Mouse (Mus musculus) forebrain, embryonic 16.5 days (tissue): ENCODE results near the gene Zfp131. TPM values are rescaled to one million over a fixed set of nuclear protein-coding genes. Genes with fewer than 3 reads are reported as not detected.

Experiments
- ATAC-seq: fragments of 200-750 bp; cut with Nextera tagmentation; 2 replicates; pipeline ENCODE4 v1.8.0; 2017; ENCODE audit warnings: mild to moderate bottlenecking, moderate library complexity
- H3K27ac ChIP-seq: fragments of 300-500 bp; sonication (generic); 2 replicates; pipeline ENCODE4 v1.5.1; 2014; ENCODE audit warnings: low read length, control low read depth
- H3K27me3 ChIP-seq: fragments of 300-500 bp; sonication (generic); replicated peaks from 2 replicates; pipeline ENCODE4 v1.6.1; 2014; ENCODE audit warnings: low read length; ENCODE audit not compliant: control insufficient read depth, insufficient read depth
- H3K36me3 ChIP-seq: fragments of 300-500 bp; sonication (generic); 2 replicates; pipeline ENCODE4 v1.6.1; 2014; ENCODE audit not compliant: control insufficient read depth, insufficient read depth
- H3K4me1 ChIP-seq: fragments of 300-500 bp; sonication (generic); replicated peaks from 2 replicates; pipeline ENCODE4 v1.6.1; 2014; ENCODE audit warnings: low read length; ENCODE audit not compliant: control insufficient read depth, insufficient read depth
- H3K4me2 ChIP-seq: fragments of 300-500 bp; sonication (generic); 2 replicates; pipeline ENCODE4 v1.6.1; 2014; ENCODE audit warnings: mild to moderate bottlenecking, low read length, control low read depth
- H3K4me3 ChIP-seq: fragments of 300-500 bp; sonication (generic); replicated peaks from 2 replicates; pipeline ENCODE4 v1.5.1; 2014; ENCODE audit warnings: mild to moderate bottlenecking, low read length, control low read depth
- H3K9ac ChIP-seq: fragments of 300-500 bp; sonication (generic); replicated peaks from 2 replicates; pipeline ENCODE4 v1.6.1; 2014; ENCODE audit warnings: low read depth, low read length, control low read depth
- H3K9me3 ChIP-seq: fragments of 300-500 bp; sonication (generic); 2 replicates; pipeline ENCODE4 v1.6.1; 2016; ENCODE audit warnings: low read length; ENCODE audit not compliant: control insufficient read depth
- WGBS: fragments of 180-500 bp; shearing (Covaris S2); extraction: QIAGEN DNeasy Blood & Tissue Kit; methylation state at CpG from one replicate; pipeline ENCODE4 v1.1.7; 2014; 5-methylcytosine and 5-hydroxymethylcytosine counted together
- polyA plus RNA-seq: library from polyadenylated mRNA; unstranded; fragments of >200 nt; fragmentation: Nextera tagmentation; extraction: Ambion mirVana; gene quantifications from 2 replicates; pipeline ENCODE4 v1.2.1, GENCODE M21; 2015

Zfp131 gene
- polyA plus RNA-seq, 1 experiment from 2014 or later = 41.8 TPM

DNA sequence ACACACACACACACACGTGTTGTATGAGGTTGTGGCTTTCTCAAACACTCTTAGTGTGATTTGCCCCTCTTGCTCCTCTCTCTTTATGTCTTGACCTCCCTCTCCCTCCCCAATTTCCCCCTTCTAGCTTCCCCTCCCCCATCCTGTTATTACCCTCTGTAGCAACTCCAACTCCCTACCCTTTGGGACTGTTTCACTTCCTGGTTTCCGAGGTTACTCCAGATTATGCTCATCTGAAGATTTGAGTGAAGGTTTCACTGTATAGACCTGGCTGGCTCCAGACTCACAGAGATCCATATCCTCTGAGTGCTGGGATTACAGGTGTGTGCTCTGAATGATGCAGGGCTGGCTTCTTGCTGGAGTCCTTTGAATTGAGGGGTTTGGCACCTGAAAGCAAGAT lies 18.2 kb upstream of the Zfp131 start:
- Histone ChIP-seq H3K4me3 (no peak overlapping the region), H3K27me3 (no peaks in the 10 kb centered on the region), H3K9ac (no peak overlapping the region), H3K9me3 (no peaks in the 10 kb centered on the region), H3K4me2 (no peak overlapping the region), H3K36me3 (no peaks in the 10 kb centered on the region), H3K4me1 (no peaks in the 10 kb centered on the region), H3K27ac (no peak overlapping the region)
- ATAC-seq = no peak
- WGBS = 64% methylated on average over 2 of the region's 2 CpGs

DNA sequence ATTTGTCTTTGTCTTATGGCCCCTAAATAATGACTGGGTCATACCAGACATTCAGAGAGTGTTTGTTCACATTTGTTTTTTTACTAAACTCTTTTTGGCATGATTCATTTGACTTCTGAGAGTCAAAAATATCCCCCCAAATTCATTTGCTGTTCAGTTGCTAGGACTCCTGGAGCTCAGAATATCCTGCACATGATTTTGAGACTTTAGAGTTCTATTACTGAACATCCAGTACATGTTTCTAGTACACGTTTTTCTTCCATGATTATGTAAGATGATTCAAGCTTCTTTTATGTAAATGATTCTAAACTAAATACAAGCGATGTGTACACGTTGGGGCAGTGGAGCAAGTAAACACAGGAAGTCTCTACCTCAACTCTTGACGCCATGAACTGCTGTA lies 7.0 kb upstream of the Zfp131 start:
- Histone ChIP-seq H3K36me3 (no peaks in the 10 kb centered on the region), H3K27ac (no peak overlapping the region), H3K4me3 (no peak overlapping the region), H3K9ac (no peak overlapping the region), H3K9me3 (no peaks in the 10 kb centered on the region), H3K27me3 (no peaks in the 10 kb centered on the region), H3K4me2 (no peak overlapping the region), H3K4me1 (no peaks in the 10 kb centered on the region)
- WGBS = 62% methylated on average over 4 of the region's 4 CpGs
- ATAC-seq = no peak

- Histone ChIP-seq H3K4me2 (no peak overlapping the region), H3K4me3 (no peak overlapping the region), H3K27ac (no peak overlapping the region), H3K9me3 (no peaks in the 10 kb centered on the region), H3K36me3 (peaks cover 3% of the 10 kb centered on the region), H3K4me1 (peaks cover 17% of the 10 kb centered on the region), H3K27me3 (no peaks in the 10 kb centered on the region), H3K9ac (no peak overlapping the region)
- WGBS = 79% methylated on average over 5 of the region's 5 CpGs
- ATAC-seq = no peak
These were observed 2.2 kb upstream of the Zfp131 start for GRCm38 (mm10) chr13:119792791-119793404.

DNA sequence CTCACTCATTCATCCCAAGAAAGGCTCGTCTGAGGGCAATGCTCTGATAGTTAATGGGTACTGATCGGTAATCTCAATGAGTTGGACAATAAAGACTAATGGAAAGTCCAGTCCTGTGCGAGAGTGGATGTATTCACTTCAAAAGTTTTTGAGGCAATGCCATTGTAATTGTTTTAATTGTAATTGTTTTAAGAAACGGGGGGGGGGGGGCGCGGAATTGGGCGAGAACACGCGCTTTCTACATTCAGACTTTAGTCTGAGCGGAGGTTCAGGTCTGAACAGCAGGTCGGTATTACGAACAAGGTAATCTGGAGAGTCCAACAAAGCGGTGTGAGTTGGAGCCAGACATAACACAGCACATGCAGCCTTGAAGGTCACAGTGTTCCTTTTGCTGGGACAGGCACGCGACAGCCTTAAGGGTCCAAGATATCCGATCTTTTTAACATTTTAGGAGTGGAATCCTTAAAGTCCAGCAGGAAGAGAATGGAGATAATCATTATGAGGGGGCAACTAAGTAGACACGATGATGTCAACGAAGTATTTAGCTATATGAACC lies 969 bp upstream of the Zfp131 start:
- Histone ChIP-seq H3K4me3 (peak overlapping the region; percentile 90), H3K9me3 (no peaks in the 10 kb centered on the region), H3K4me1 (peaks cover 20% of the 10 kb centered on the region), H3K27me3 (no peaks in the 10 kb centered on the region), H3K36me3 (peaks cover 3% of the 10 kb centered on the region), H3K4me2 (peak overlapping the region; percentile 70), H3K9ac (peak overlapping the region; percentile 89), H3K27ac (peak overlapping the region; percentile 97)
- 3% methylated on average over 18 of the region's 18 CpGs for WGBS
- ATAC-seq = no peak

DNA sequence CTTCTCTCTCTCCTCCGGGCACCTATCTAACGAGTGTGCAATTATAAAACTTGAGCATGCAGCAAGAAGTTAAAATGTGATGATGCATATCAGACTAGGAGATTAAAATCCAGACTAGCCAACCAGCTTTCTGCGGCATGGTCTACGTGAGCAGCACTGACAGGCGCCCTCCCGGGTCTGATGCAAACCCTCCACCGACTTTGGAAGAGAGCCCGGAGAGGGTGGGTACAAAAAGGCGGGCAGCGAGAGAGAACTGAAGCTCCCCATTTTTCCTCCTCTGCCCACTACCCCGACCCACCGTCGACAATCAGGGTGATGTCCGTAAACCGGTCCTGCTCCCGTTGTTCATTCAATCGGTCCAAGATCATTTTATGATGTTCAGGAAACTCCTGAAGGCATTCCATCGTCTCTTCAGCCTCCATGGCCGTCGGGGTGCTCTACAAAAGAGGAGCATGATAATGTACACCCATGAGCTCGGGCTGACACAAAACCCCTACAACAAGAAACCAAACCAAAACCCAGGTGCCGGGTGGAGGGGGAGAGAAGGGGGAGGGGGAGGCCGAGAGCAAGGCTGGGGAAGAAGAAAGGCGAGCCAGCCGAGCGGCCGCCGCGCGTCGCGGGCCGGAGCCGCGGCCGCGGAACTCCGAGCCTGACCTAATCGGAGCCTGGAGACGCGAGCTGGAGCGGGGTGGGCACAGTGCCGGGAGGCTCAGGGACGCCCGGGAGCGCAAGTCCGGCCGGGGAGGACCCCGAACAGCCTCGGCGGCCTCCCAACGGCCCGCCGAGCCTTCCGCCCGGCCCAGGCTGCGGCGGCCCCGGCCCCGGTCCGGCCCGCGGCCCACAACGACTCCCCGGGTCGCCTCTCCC lies 605 bp downstream of the Zfp131 start:
- peak overlapping the region; percentile 98 for H3K9ac ChIP-seq
- under 1% methylated on average over 39 of the region's 66 CpGs for WGBS

GRCm38 (mm10) chr13:119783581-119783980 lies 7.1 kb downstream of the Zfp131 start:
- Histone ChIP-seq H3K9me3 (no peaks in the 10 kb centered on the region), H3K4me2 (no peak overlapping the region), H3K4me1 (peaks cover 4% of the 10 kb centered on the region; the same call in 1 of the 2 replicates), H3K36me3 (peaks cover 36% of the 10 kb centered on the region), H3K27ac (no peak overlapping the region), H3K27me3 (no peaks in the 10 kb centered on the region), H3K9ac (no peak overlapping the region), H3K4me3 (no peak overlapping the region)
- 79% methylated on average over 4 of the region's 4 CpGs for WGBS
- no peak for ATAC-seq

More for the DNA sequence above, 605 bp downstream of the Zfp131 start:
- Histone ChIP-seq H3K4me3 (peak overlapping the region; percentile 90), H3K4me1 (peaks cover 21% of the 10 kb centered on the region), H3K9me3 (no peaks in the 10 kb centered on the region), H3K4me2 (peak overlapping the region; percentile 60), H3K27ac (peak overlapping the region; percentile 97), H3K27me3 (no peaks in the 10 kb centered on the region), H3K36me3 (peaks cover 7% of the 10 kb centered on the region)
- ATAC-seq = peak; percentile 54

GRCm38 (mm10) chr13:119768541-119768940 lies 22.1 kb downstream of the Zfp131 start:
- no peak for ATAC-seq
- H3K4me2 ChIP-seq = no peak overlapping the region
- no peak overlapping the region for H3K4me3 ChIP-seq
- H3K4me1 ChIP-seq = no peaks in the 10 kb centered on the region
- H3K27ac ChIP-seq = no peak overlapping the region
- no peaks in the 10 kb centered on the region for H3K9me3 ChIP-seq
- H3K27me3 ChIP-seq = no peaks in the 10 kb centered on the region
- no peak overlapping the region for H3K9ac ChIP-seq
- 87% methylated on average over 6 of the region's 6 CpGs for WGBS
- peaks cover 37% of the 10 kb centered on the region for H3K36me3 ChIP-seq

GRCm38 (mm10) chr13:119766480-119766879 lies 24.2 kb downstream of the Zfp131 start:
- Histone ChIP-seq H3K4me1 (no peaks in the 10 kb centered on the region), H3K9me3 (no peaks in the 10 kb centered on the region), H3K36me3 (peaks cover 30% of the 10 kb centered on the region), H3K27me3 (no peaks in the 10 kb centered on the region), H3K27ac (no peak overlapping the region), H3K9ac (no peak overlapping the region), H3K4me2 (no peak overlapping the region), H3K4me3 (no peak overlapping the region)
- no peak for ATAC-seq
- WGBS = 93% methylated on average over 7 of the region's 7 CpGs

GRCm38 (mm10) chr13:119756831-119757230 lies 33.9 kb downstream of the Zfp131 start:
- no peak overlapping the region; the same call in 1 of the 2 replicates for H3K4me2 ChIP-seq
- H3K27me3 ChIP-seq = no peaks in the 10 kb centered on the region
- H3K9ac ChIP-seq = no peak overlapping the region
- no peak overlapping the region for H3K27ac ChIP-seq
- H3K4me3 ChIP-seq = no peak overlapping the region
- no peak for ATAC-seq
- no peaks in the 10 kb centered on the region for H3K36me3 ChIP-seq
- 40% methylated on average over 5 of the region's 5 CpGs for WGBS
- H3K9me3 ChIP-seq = no peaks in the 10 kb centered on the region
- H3K4me1 ChIP-seq = peaks cover 22% of the 10 kb centered on the region
